Mouse (Mus musculus): ENCODE results near the gene Mrpl14.

DNA sequence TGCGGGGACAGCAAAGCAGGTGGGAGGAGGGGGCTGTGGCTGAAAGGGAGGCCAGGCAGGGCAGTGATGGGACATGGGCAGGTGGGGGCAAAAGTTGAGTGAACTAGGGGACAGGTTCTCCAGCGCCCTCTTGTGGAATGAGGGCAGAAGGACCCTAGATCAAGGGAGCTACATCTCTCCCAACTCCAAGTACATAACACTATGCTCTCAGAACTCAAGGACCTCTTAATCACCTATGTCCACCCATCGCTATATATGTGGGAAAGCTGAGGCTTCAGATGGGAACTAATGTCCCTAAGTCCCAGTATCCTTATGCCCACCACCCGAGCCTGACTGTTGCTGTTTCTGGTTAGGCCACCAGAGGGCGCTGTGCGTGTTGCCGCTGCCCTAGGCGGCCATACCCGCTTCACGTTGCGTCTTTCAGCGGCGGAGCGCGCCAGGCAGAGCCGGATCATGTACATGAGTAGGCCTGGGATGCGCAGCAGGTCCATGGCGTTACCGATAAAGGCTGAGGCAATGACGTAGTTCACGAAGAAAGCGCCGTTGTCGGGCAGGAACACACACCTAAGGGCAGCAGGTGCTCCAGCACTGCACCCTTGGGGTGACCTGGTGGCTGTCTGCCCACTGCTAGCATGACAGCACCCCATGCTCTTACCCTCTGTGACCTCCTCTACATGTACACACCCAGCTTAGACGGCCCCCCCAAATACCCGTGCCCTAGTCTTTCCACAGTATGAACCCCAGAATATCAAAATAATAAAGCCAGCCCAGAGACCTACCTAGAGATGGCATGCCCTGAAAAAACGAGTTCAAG is 22.8 kb upstream of the Mrpl14 start:
- TF ChIP-seq POLR2A (IDR thresholded peaks at IDR 0.05; ENCODE audit: borderline replicate concordance, low read depth, low read length) (no peak), CTCF (IDR thresholded peaks at IDR 0.05; ENCODE audit: low read depth, low read length) (peak; percentile 100)
